Mouse (Mus musculus) liver, embryonic 15.5 days (tissue): Measurements from ENCODE around the gene Kcnn3. TPM values are rescaled to one million over a fixed set of nuclear protein-coding genes. Genes with fewer than 3 reads are reported as not detected.

Experiments
- ATAC-seq: fragments of 200-750 bp; cut with Nextera tagmentation; 2 replicates; pipeline ENCODE4 v1.8.0; 2017; ENCODE audit warnings: moderate number of reproducible peaks, mild to moderate bottlenecking, moderate library complexity; ENCODE audit not compliant: insufficient read depth
- H3K27ac ChIP-seq: fragments of 300-500 bp; sonication (generic); replicated peaks from 2 replicates; pipeline ENCODE4 v1.5.1; 2015; ENCODE audit warnings: mild to moderate bottlenecking, inconsistent platforms
- H3K27me3 ChIP-seq: fragments of 300-500 bp; sonication (generic); 2 replicates; pipeline ENCODE4 v1.6.1; 2015; ENCODE audit warnings: mild to moderate bottlenecking, inconsistent platforms
- H3K36me3 ChIP-seq: fragments of 300-500 bp; sonication (generic); replicated peaks from 2 replicates; pipeline ENCODE4 v1.6.1; 2015; ENCODE audit warnings: moderate library complexity, mild to moderate bottlenecking, inconsistent platforms
- H3K4me1 ChIP-seq: fragments of 300-500 bp; sonication (generic); replicated peaks from 2 replicates; pipeline ENCODE4 v1.6.1; 2015; ENCODE audit warnings: inconsistent platforms
- H3K4me2 ChIP-seq: fragments of 300-500 bp; sonication (generic); 2 replicates; pipeline ENCODE4 v1.6.1; 2015; ENCODE audit warnings: moderate library complexity, mild to moderate bottlenecking, inconsistent platforms
- H3K4me3 ChIP-seq: fragments of 300-500 bp; sonication (generic); replicated peaks from 2 replicates; pipeline ENCODE4 v1.5.1; 2015; ENCODE audit warnings: mild to moderate bottlenecking, inconsistent platforms
- H3K9ac ChIP-seq: fragments of 300-500 bp; sonication (generic); 2 replicates; pipeline ENCODE4 v1.6.1; 2015; ENCODE audit warnings: moderate library complexity, mild to moderate bottlenecking, inconsistent platforms
- H3K9me3 ChIP-seq: fragments of 300-500 bp; sonication (generic); replicated peaks from 2 replicates; pipeline ENCODE4 v1.6.1; 2016; ENCODE audit warnings: inconsistent platforms
- WGBS: fragments of 180-500 bp; shearing (Covaris S2); methylation state at CpG from one replicate; pipeline ENCODE4 v1.1.7; 2015; ENCODE audit warnings: mixed read lengths; ENCODE audit not compliant: insufficient replicate concordance; 5-methylcytosine and 5-hydroxymethylcytosine counted together
- polyA plus RNA-seq: library from polyadenylated mRNA; unstranded; fragments of >200 nt; fragmentation: Nextera tagmentation; extraction: Ambion mirVana; gene quantifications from 2 replicates; pipeline ENCODE4 v1.2.1, GENCODE M21; 2015

The Kcnn3 gene
- polyA plus RNA-seq, result 0.03 and 0.08 TPM in 2 replicates

DNA sequence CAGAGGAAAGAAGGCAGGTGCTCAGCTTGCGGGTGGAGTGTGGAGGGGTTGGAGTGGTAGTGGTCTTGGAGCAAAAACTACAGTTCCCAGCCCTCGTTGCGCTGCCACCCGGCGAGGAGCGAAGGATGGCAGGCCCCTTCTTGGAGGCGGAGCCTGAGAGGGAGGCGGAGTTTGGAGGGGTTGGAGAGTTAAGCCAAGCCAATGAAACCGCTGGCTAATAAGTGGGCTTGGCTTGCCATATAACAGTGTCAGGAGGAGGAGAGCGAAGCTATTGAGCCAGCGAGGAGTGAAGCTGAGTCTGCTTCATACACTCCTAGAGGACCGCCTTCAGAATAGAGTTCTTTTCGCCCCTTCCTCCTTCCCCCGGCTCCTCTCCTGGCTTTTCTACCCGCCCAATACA, at the start of gene Kcnn3:
Gene Kcnn3, plus strand, starts transcription at position 271 of the 400 bp plus-strand sequence.
- no peak within 1 kb of the TSS for H3K27ac ChIP-seq
- ATAC-seq, result peak; percentile 62
- no peak within 1 kb of the TSS for H3K9ac ChIP-seq
- H3K9me3 ChIP-seq, result no peaks in the 10 kb centered on the region; the same call in 1 of the 2 replicates
- under 1% methylated on average over 15 of the region's 15 CpGs for WGBS
- H3K4me3 ChIP-seq, result peak within 1 kb of the TSS; percentile 24
- peak within 1 kb of the TSS; percentile 45 for H3K4me2 ChIP-seq
- H3K36me3 ChIP-seq, result no peaks in the 10 kb centered on the region
- H3K4me1 ChIP-seq, result peaks cover 16% of the 10 kb centered on the region
- peaks cover 65% of the 10 kb centered on the region for H3K27me3 ChIP-seq

DNA sequence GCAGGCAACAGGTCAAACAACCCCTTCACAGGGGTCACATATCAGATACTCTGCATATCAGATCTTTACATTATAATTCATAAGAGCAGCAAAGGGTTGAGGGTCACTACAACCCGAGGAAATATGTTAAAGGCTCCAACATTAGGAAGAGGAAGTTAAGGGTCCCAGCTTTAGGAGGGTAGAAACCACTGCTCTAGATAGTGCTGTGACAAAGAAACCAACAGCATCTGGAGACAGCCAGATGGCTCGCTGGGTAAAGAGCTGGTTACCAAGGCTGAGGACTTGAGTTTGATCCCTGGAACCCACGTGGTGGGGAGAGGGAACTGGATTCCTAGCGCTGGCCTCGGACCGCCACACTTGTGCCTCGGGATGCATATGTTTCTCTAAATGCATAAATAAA, 47.7 kb upstream of the Kcnn3 start:
- Histone ChIP-seq H3K4me2 (no peak overlapping the region), H3K36me3 (peaks cover 17% of the 10 kb centered on the region; the same call in 1 of the 2 replicates), H3K27me3 (no peaks in the 10 kb centered on the region), H3K27ac (no peak overlapping the region), H3K9me3 (no peaks in the 10 kb centered on the region), H3K9ac (no peak overlapping the region), H3K4me1 (no peaks in the 10 kb centered on the region), H3K4me3 (no peak overlapping the region)
- no peak for ATAC-seq
- WGBS, result 31% methylated on average over 7 of the region's 7 CpGs

GRCm38 (mm10) chr3:89473838-89474237, 46.1 kb upstream of the Kcnn3 start:
- H3K36me3 ChIP-seq, result 0 out of 2 replicates have a peak, but pooled peaks cover 4% of the 10 kb centered on the region

GRCm38 (mm10) chr3:89479055-89479454, 40.9 kb upstream of the Kcnn3 start:
- no peaks in the 10 kb centered on the region for H3K4me1 ChIP-seq
- no peaks in the 10 kb centered on the region for H3K27me3 ChIP-seq
- H3K4me3 ChIP-seq, result no peak overlapping the region
- H3K9me3 ChIP-seq, result no peaks in the 10 kb centered on the region
- no peak overlapping the region for H3K9ac ChIP-seq
- H3K36me3 ChIP-seq, result no peaks in the 10 kb centered on the region
- no peak overlapping the region for H3K4me2 ChIP-seq
- WGBS, result 67% methylated on average over 6 of the region's 6 CpGs
- no peak overlapping the region for H3K27ac ChIP-seq
- no peak for ATAC-seq

More at GRCm38 (mm10) chr3:89473838-89474237, 46.1 kb upstream of the Kcnn3 start:
- Histone ChIP-seq H3K27ac (no peak overlapping the region), H3K9ac (no peak overlapping the region), H3K4me1 (no peaks in the 10 kb centered on the region), H3K4me2 (no peak overlapping the region), H3K27me3 (no peaks in the 10 kb centered on the region), H3K9me3 (no peaks in the 10 kb centered on the region), H3K4me3 (no peak overlapping the region)
- WGBS, result 33% methylated on average over 6 of the region's 6 CpGs
- no peak for ATAC-seq

DNA sequence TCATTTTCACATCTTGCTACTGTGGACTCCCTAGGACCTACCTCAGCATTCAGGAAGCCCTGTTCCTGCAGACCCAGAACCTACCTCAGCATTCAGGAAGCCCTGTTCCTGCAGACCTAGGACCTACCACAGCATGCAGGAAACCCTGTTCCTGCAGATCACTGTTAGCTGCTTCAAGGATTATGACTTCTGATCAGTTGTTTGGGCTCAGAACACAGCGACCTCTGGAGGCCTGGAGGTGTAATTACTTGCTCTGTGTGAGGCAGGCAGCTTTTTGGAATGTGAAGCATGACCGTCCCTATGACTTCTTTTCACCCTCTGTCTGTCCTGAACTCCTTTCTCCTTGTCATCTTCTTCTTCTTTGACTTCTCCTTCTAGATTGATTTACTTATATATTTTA, 38.5 kb upstream of the Kcnn3 start:
- no peak overlapping the region for H3K9ac ChIP-seq
- H3K9me3 ChIP-seq, result no peaks in the 10 kb centered on the region
- no peak for ATAC-seq
- H3K27ac ChIP-seq, result no peak overlapping the region
- H3K4me1 ChIP-seq, result no peaks in the 10 kb centered on the region; the same call in 1 of the 2 replicates
- no peaks in the 10 kb centered on the region for H3K36me3 ChIP-seq
- H3K4me2 ChIP-seq, result no peak overlapping the region
- peaks cover 6% of the 10 kb centered on the region for H3K27me3 ChIP-seq
- WGBS, result 40% methylated on average over 2 of the region's 2 CpGs
- H3K4me3 ChIP-seq, result no peak overlapping the region

DNA sequence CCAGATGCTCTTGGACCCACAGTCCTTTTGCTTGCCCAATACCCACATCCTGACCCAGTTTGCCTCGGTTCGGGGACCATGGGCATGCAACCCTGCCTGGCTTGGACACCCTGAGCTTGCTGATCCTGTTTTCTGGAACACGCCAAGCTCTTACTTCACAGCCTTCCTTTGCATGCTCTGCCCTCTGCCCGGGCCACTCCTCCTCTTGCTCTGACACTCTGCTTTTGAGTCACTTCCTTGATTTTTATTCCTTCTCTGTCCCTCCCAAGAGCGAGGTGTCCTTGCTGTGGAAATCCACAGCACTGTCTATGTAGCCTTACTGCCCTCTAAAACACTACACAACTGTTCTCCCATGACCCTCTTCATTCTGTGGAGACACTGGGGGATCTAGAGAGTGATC, 37.7 kb upstream of the Kcnn3 start:
- no peak overlapping the region for H3K4me3 ChIP-seq
- peaks cover 12% of the 10 kb centered on the region for H3K27me3 ChIP-seq
- no peaks in the 10 kb centered on the region for H3K36me3 ChIP-seq
- no peak overlapping the region for H3K4me2 ChIP-seq
- no peaks in the 10 kb centered on the region; the same call in 1 of the 2 replicates for H3K4me1 ChIP-seq
- no peaks in the 10 kb centered on the region for H3K9me3 ChIP-seq
- H3K27ac ChIP-seq, result no peak overlapping the region
- ATAC-seq, result no peak
- WGBS, result 54% methylated on average over 5 of the region's 5 CpGs
- H3K9ac ChIP-seq, result no peak overlapping the region

GRCm38 (mm10) chr3:89484766-89485524, 35.0 kb upstream of the Kcnn3 start:
- Histone ChIP-seq H3K9ac (no peak overlapping the region), H3K9me3 (no peaks in the 10 kb centered on the region), H3K4me1 (no peaks in the 10 kb centered on the region; the same call in 1 of the 2 replicates), H3K4me2 (peak overlapping the region; percentile 54), H3K36me3 (no peaks in the 10 kb centered on the region), H3K4me3 (no peak overlapping the region), H3K27me3 (peaks cover 18% of the 10 kb centered on the region), H3K27ac (no peak overlapping the region)
- 18% methylated on average over 24 of the region's 24 CpGs for WGBS
- ATAC-seq, result peak; percentile 44

- no peak for ATAC-seq
- H3K27ac ChIP-seq, result no peak overlapping the region
- no peaks in the 10 kb centered on the region; the same call in 1 of the 2 replicates for H3K4me1 ChIP-seq
- no peak overlapping the region for H3K9ac ChIP-seq
- H3K27me3 ChIP-seq, result peaks cover 20% of the 10 kb centered on the region
- WGBS, result 75% methylated on average over 8 of the region's 8 CpGs
- no peaks in the 10 kb centered on the region for H3K9me3 ChIP-seq
- no peak overlapping the region for H3K4me3 ChIP-seq
- H3K4me2 ChIP-seq, result no peak overlapping the region
- H3K36me3 ChIP-seq, result no peaks in the 10 kb centered on the region
Observed at GRCm38 (mm10) chr3:89486111-89486510, 33.9 kb upstream of the Kcnn3 start.

DNA sequence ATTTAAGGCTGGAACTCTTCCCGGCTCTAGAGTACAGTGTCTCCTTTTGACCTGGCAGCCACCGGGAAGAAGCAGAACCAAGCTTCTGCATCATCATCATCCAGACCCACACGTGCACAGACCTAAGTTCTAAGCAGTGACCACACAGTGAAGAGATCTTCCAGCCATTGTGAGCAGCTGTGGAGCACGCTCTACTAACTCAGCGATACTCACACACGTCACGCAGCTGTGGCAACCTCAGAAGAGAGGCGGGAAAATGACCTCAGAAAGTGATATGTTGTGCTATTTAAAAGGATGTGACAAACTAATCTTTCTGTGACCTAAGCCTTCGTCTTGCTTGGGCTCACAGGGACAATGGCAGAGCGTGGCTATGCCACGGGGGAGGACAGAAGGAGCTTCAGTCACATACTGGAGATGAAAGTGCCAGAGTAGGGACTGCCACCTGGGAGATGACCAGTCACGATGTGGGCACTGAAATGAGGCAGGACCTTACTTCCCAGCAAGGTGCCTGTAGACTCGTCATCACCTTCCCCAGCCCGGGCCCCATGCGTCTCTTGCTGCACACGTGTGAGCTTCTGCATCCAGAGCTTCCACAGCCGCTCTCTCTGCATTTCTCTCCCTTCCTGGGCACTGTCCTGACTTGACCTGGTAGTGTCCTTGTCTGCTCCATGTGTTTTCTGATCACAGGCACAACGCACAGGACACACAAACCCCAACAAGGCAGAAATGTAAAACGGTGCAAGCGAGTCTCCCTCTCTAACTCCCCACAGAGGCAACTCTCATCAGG, 32.9 kb upstream of the Kcnn3 start:
- 58% methylated on average over 20 of the region's 20 CpGs for WGBS
- peaks cover 20% of the 10 kb centered on the region for H3K27me3 ChIP-seq
- no peak overlapping the region for H3K9ac ChIP-seq

DNA sequence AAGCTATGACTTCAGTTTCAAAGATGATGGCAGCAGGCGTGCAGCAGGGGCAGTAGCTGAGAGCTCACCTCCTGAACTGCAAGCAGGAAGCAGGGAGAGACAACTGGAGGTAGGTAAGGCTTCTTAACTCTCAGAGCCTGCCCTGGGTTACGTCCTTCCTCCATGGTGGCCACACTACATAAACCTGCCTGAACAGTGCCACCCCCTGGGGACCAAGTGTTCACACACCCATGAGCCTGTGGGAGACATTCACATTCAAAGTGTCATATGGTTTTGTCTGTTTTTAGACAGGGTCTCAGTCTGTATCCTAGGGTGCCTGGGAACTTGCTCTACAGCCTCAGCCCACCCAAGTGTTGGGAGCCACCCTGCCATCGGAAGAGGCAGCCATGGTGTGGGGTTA, 29.2 kb upstream of the Kcnn3 start:
- 68% methylated on average over 3 of the region's 3 CpGs for WGBS
- no peaks in the 10 kb centered on the region for H3K9me3 ChIP-seq
- H3K4me3 ChIP-seq, result no peak overlapping the region
- no peak overlapping the region for H3K4me2 ChIP-seq
- H3K36me3 ChIP-seq, result no peaks in the 10 kb centered on the region
- peaks cover 16% of the 10 kb centered on the region for H3K27me3 ChIP-seq
- H3K4me1 ChIP-seq, result no peaks in the 10 kb centered on the region
- no peak overlapping the region for H3K9ac ChIP-seq
- no peak overlapping the region for H3K27ac ChIP-seq
- ATAC-seq, result no peak

More for the DNA sequence above, 32.9 kb upstream of the Kcnn3 start:
- ATAC-seq, result no peak
- no peak overlapping the region for H3K27ac ChIP-seq
- H3K4me3 ChIP-seq, result no peak overlapping the region
- no peak overlapping the region for H3K4me2 ChIP-seq
- H3K4me1 ChIP-seq, result no peaks in the 10 kb centered on the region; the same call in 1 of the 2 replicates
- no peaks in the 10 kb centered on the region for H3K9me3 ChIP-seq
- no peaks in the 10 kb centered on the region for H3K36me3 ChIP-seq

- H3K4me3 ChIP-seq, result no peak overlapping the region
- no peak for ATAC-seq
Observed at GRCm38 (mm10) chr3:89491559-89491958, 28.4 kb upstream of the Kcnn3 start.

More at GRCm38 (mm10) chr3:89491559-89491958, 28.4 kb upstream of the Kcnn3 start:
- Histone ChIP-seq H3K27me3 (peaks cover 14% of the 10 kb centered on the region; the same call in 1 of the 2 replicates), H3K4me2 (no peak overlapping the region), H3K9ac (no peak overlapping the region), H3K9me3 (no peaks in the 10 kb centered on the region), H3K4me1 (no peaks in the 10 kb centered on the region), H3K27ac (no peak overlapping the region), H3K36me3 (no peaks in the 10 kb centered on the region)
- whole genome bisulfite sequencing, result 54% methylated on average over 5 of the region's 5 CpGs
